Mouse (Mus musculus): ENCODE results near the gene Col6a3. TPM values are rescaled to one million over a fixed set of nuclear protein-coding genes. Genes with fewer than 3 reads are reported as not detected.

Col6a3 gene
- polyA plus RNA-seq, 1 experiment from 2014 or later, result 144 TPM

DNA sequence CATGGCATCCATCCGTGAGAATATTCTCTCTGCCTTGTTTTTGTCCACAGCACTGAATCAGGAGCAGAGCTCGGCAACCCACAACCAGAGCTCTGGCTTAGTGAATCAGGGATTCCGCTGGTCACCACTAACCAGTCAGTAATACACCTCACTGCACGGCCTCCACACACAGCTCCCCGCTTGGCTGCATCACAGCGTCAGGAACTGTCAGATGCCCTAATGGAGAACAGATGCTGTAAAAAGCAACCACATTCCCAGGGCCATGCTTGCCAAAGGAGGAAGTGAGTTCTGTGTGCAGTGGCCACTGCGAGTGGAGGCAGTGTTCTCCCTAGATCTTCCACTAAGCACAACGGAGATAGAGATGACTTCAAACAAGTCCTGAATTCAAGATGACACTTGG is 93.6 kb downstream of the Col6a3 start:
- Histone ChIP-seq H3K9ac (ENCODE audit: low read length) (no peak overlapping the region), H3K27me3 (ENCODE audit: control insufficient read depth, insufficient read depth, low read length) (no peaks in the 10 kb centered on the region), H3K9me3 (replicated peaks; ENCODE audit: control insufficient read depth, low read length) (no peaks in the 10 kb centered on the region), H3K36me3 (ENCODE audit: control insufficient read depth, insufficient read depth, low read length) (no peaks in the 10 kb centered on the region), H3K4me1 (ENCODE audit: control insufficient read depth, insufficient read depth, low read length) (peaks cover 36% of the 10 kb centered on the region), H3K27ac (ENCODE audit: low read length) (peak overlapping the region; percentile 37; the same call in 1 of the 2 replicates), H3K4me3 (replicated peaks; ENCODE audit: low read length) (no peak overlapping the region), H3K4me2 (ENCODE audit: low read depth, low read length) (no peak overlapping the region)
- 56% methylated on average over 8 of the region's 8 CpGs for WGBS
- peak; percentile 69 for ATAC-seq (ENCODE audit: insufficient read depth, low FRiP score)

DNA sequence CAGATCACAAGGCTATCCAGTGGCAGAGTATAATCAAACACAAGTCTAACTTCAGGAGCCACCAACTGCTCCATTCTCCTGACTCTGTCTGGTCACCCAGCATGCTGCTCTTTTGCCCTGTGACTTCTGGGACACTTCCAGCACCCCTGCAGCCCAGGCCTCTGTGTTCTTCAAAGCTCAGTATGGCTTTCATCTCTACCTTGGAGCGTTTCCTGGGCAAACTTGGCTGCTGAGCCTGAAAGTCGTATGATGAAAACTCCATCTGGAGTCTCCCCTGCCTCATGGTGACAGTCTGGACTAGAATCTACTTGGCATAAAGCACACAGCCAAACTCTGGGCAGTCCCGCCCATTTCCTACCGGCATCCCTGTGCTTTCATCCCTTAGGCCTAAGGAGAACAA is 95.2 kb downstream of the Col6a3 start:
- ATAC-seq (ENCODE audit: insufficient read depth, low FRiP score), result no peak

DNA sequence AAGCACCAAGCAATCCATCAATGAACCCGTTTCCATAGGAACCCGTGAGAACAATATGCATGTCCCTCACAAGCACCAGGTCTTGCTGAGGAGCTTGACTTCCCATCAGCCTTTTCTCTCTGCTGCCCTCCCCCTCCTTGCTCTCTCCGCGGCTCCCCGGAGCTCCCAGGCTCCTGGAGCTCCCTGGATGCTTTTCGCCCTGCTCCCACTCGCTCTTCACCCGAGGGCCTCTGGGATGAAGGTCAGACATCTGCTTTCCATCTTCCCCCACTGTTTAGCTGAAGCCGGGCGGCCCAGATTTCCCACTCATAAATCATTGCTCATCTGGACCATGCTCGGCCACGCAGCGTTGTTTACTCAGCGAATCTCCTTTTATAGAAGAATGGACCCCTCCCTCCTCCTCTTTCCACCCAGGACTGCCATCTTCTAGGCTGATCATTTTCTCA is 99.8 kb downstream of the Col6a3 start:
- Histone ChIP-seq H3K4me3 (replicated peaks; ENCODE audit: low read length) (peak overlapping the region; percentile 15; the same call in 1 of the 2 replicates), H3K9me3 (replicated peaks; ENCODE audit: control insufficient read depth, low read length) (no peaks in the 10 kb centered on the region), H3K27me3 (ENCODE audit: control insufficient read depth, insufficient read depth, low read length) (no peaks in the 10 kb centered on the region), H3K9ac (ENCODE audit: low read length) (peak overlapping the region; percentile 9; the same call in 1 of the 2 replicates), H3K4me2 (ENCODE audit: low read depth, low read length) (peak overlapping the region; percentile 37), H3K27ac (ENCODE audit: low read length) (peak overlapping the region; percentile 80), H3K36me3 (ENCODE audit: control insufficient read depth, insufficient read depth, low read length) (no peaks in the 10 kb centered on the region), H3K4me1 (ENCODE audit: control insufficient read depth, insufficient read depth, low read length) (peaks cover 16% of the 10 kb centered on the region)
- WGBS, result 4% methylated on average over 14 of the region's 14 CpGs
- peak; percentile 92 for ATAC-seq (ENCODE audit: insufficient read depth, low FRiP score)

More for the DNA sequence above, 95.2 kb downstream of the Col6a3 start:
- Histone ChIP-seq H3K4me3 (replicated peaks; ENCODE audit: low read length) (no peak overlapping the region), H3K27ac (ENCODE audit: low read length) (no peak overlapping the region), H3K9me3 (replicated peaks; ENCODE audit: control insufficient read depth, low read length) (no peaks in the 10 kb centered on the region), H3K36me3 (ENCODE audit: control insufficient read depth, insufficient read depth, low read length) (no peaks in the 10 kb centered on the region), H3K9ac (ENCODE audit: low read length) (no peak overlapping the region), H3K4me1 (ENCODE audit: control insufficient read depth, insufficient read depth, low read length) (peaks cover 31% of the 10 kb centered on the region), H3K27me3 (ENCODE audit: control insufficient read depth, insufficient read depth, low read length) (no peaks in the 10 kb centered on the region), H3K4me2 (ENCODE audit: low read depth, low read length) (no peak overlapping the region)
- WGBS, result 67% methylated on average over 4 of the region's 4 CpGs

DNA sequence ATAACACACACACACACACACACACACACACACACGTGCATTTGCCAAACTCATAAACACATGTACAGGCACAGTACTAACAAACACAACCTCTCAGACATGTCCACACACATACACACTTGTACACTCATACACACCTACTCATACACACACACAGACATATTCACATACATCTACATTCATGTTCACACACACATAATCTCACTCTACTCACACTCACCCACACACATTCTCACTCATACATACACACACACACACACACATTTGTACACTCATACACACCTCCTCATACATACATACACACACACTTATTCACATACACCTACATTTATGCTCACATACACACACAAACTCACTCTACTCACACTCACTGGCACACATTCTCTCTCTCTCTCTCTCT is 100.3 kb downstream of the Col6a3 start:
- no peaks in the 10 kb centered on the region for H3K27me3 ChIP-seq (ENCODE audit: control insufficient read depth, insufficient read depth, low read length)
- H3K4me1 ChIP-seq (ENCODE audit: control insufficient read depth, insufficient read depth, low read length), result peaks cover 16% of the 10 kb centered on the region
- no peak for ATAC-seq (ENCODE audit: insufficient read depth, low FRiP score)
- H3K4me2 ChIP-seq (ENCODE audit: low read depth, low read length), result no peak overlapping the region
- no peaks in the 10 kb centered on the region for H3K9me3 ChIP-seq (replicated peaks; ENCODE audit: control insufficient read depth, low read length)
- H3K27ac ChIP-seq (ENCODE audit: low read length), result peak overlapping the region; percentile 80
- no peak overlapping the region for H3K4me3 ChIP-seq (replicated peaks; ENCODE audit: low read length)
- no peaks in the 10 kb centered on the region for H3K36me3 ChIP-seq (ENCODE audit: control insufficient read depth, insufficient read depth, low read length)
- WGBS, result 50% methylated on average over 1 of the region's 1 CpGs
- H3K9ac ChIP-seq (ENCODE audit: low read length), result no peak overlapping the region

DNA sequence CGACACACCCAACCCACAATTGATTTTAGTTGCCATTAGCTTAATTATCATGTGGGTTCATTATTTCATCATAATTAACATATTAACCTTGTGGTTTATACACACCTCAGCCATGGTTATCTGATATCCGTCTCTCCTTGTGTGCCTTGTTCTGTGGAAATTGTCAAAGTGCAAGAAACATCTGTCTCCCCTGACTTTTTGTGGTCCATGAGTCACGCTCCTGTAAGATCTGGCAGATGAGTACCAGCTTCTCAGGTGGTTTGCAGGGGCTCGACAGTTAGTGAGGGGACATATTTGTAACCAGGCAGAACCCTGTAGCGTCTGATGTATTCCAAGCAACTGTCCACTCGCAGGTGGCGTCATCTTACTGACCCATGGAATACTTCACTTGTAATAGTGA is 101.1 kb downstream of the Col6a3 start:
- Histone ChIP-seq H3K4me2 (ENCODE audit: low read depth, low read length) (no peak overlapping the region), H3K36me3 (ENCODE audit: control insufficient read depth, insufficient read depth, low read length) (no peaks in the 10 kb centered on the region), H3K9me3 (replicated peaks; ENCODE audit: control insufficient read depth, low read length) (no peaks in the 10 kb centered on the region), H3K9ac (ENCODE audit: low read length) (no peak overlapping the region), H3K27ac (ENCODE audit: low read length) (no peak overlapping the region), H3K4me1 (ENCODE audit: control insufficient read depth, insufficient read depth, low read length) (peaks cover 16% of the 10 kb centered on the region), H3K4me3 (replicated peaks; ENCODE audit: low read length) (no peak overlapping the region), H3K27me3 (ENCODE audit: control insufficient read depth, insufficient read depth, low read length) (no peaks in the 10 kb centered on the region)
- WGBS, result 68% methylated on average over 7 of the region's 7 CpGs
- ATAC-seq (ENCODE audit: insufficient read depth, low FRiP score), result no peak

DNA sequence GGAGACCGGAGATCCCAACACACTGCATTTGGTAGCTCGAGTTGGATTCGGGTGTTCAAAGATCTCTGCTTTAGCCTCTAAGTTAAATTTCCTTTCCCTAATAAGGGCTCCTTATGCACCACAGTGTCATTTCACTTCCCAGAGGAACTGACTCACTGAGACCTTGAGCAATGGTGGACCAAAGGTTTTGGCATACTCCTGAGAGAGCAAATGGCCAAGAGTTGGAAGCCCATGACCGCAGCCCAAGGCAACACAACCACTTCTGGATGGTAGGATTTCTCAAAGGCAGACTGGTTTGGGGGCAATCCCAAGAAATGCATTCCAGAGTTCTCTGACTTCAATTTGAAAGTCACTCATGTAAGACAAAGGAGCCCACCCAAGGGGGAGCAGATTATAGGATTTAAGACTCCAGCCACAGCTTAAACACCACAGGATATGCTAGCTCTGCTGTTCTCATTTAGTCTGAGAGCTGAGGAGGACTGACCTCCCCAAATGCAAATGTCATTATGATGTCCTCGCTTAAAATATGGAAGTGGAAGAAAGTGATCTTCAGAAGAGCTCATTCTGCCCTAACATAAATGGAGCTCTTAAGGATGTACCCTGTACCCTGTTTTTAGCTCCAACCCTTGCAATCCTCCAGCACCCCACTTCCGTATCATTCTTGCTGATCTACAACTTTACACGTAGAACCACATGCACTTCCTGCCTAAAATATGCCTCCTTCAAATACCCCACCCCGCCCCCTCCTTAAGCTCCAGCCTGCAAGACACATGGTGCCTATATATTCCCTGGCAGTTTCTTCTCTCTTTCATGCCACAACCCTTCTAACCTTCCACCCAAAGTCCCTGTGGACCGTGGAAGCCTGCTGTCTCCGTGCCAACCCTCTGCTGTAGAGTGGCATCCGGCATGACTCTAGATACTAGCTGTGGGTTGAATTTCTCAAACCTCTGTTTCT is 103.3 kb downstream of the Col6a3 start:
- H3K4me2 ChIP-seq (ENCODE audit: low read depth, low read length), result no peak overlapping the region
- no peaks in the 10 kb centered on the region for H3K27me3 ChIP-seq (ENCODE audit: control insufficient read depth, insufficient read depth, low read length)
- no peaks in the 10 kb centered on the region for H3K9me3 ChIP-seq (replicated peaks; ENCODE audit: control insufficient read depth, low read length)
- H3K27ac ChIP-seq (ENCODE audit: low read length), result no peak overlapping the region
- peaks cover 12% of the 10 kb centered on the region for H3K4me1 ChIP-seq (ENCODE audit: control insufficient read depth, insufficient read depth, low read length)
- 80% methylated on average over 11 of the region's 11 CpGs for WGBS
- H3K36me3 ChIP-seq (ENCODE audit: control insufficient read depth, insufficient read depth, low read length), result no peaks in the 10 kb centered on the region
- no peak for ATAC-seq (ENCODE audit: insufficient read depth, low FRiP score)
- H3K9ac ChIP-seq (ENCODE audit: low read length), result no peak overlapping the region
- H3K4me3 ChIP-seq (replicated peaks; ENCODE audit: low read length), result no peak overlapping the region

DNA sequence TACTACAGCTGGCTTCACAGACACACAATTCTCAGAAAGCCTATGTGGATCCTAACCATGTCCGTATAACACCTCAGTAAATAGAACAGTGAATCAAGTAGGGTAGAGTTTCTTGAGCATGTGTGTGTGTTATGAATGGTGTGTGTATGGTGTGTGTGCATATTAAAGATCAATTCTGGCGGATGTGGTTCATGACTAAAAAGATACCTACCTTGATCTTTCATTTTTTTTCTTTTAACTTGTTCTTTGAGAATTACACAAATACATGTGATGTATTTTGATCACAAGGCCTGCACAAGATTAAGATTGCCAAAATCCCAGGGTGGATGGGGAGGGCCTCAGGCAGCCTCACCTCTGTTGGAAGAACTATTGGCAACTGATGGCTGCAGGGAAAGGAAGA is 104.9 kb downstream of the Col6a3 start:
- Histone ChIP-seq H3K36me3 (ENCODE audit: control insufficient read depth, insufficient read depth, low read length) (no peaks in the 10 kb centered on the region), H3K4me1 (ENCODE audit: control insufficient read depth, insufficient read depth, low read length) (peaks cover 14% of the 10 kb centered on the region; the same call in 1 of the 2 replicates), H3K4me2 (ENCODE audit: low read depth, low read length) (no peak overlapping the region), H3K27me3 (ENCODE audit: control insufficient read depth, insufficient read depth, low read length) (no peaks in the 10 kb centered on the region), H3K4me3 (replicated peaks; ENCODE audit: low read length) (no peak overlapping the region), H3K27ac (ENCODE audit: low read length) (no peak overlapping the region), H3K9me3 (replicated peaks; ENCODE audit: control insufficient read depth, low read length) (no peaks in the 10 kb centered on the region), H3K9ac (ENCODE audit: low read length) (no peak overlapping the region)
- no peak for ATAC-seq (ENCODE audit: insufficient read depth, low FRiP score)
- whole genome bisulfite sequencing, result 84% methylated on average over 2 of the region's 2 CpGs

DNA sequence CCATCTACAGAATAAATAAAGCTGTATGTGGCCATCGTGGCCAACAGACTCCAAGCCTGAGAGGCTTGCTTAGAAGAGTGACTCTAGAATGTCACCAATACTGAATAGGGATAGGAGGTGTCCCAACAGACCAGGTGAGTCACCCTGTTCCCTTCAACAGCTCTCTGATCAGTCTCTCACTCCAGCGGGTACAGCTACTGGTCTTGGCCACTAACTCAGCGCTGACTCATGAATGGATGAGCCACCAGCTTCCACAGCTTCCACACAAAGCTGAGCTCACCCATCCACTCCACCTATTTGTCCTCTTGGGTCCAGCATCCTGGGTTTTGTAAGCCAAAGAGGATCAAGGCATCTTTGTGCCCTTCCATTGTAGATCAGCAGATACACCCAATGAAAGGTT is 114.3 kb downstream of the Col6a3 start:
- Histone ChIP-seq H3K4me1 (ENCODE audit: control insufficient read depth, insufficient read depth, low read length) (peaks cover 20% of the 10 kb centered on the region; the same call in 1 of the 2 replicates), H3K4me3 (replicated peaks; ENCODE audit: low read length) (no peak overlapping the region), H3K9me3 (replicated peaks; ENCODE audit: control insufficient read depth, low read length) (no peaks in the 10 kb centered on the region), H3K4me2 (ENCODE audit: low read depth, low read length) (no peak overlapping the region), H3K27ac (ENCODE audit: low read length) (peak overlapping the region; percentile 10), H3K27me3 (ENCODE audit: control insufficient read depth, insufficient read depth, low read length) (no peaks in the 10 kb centered on the region; the same call in 1 of the 2 replicates), H3K9ac (ENCODE audit: low read length) (no peak overlapping the region), H3K36me3 (ENCODE audit: control insufficient read depth, insufficient read depth, low read length) (no peaks in the 10 kb centered on the region)
- ATAC-seq (ENCODE audit: insufficient read depth, low FRiP score), result no peak
- WGBS, result 76% methylated on average over 3 of the region's 3 CpGs

DNA sequence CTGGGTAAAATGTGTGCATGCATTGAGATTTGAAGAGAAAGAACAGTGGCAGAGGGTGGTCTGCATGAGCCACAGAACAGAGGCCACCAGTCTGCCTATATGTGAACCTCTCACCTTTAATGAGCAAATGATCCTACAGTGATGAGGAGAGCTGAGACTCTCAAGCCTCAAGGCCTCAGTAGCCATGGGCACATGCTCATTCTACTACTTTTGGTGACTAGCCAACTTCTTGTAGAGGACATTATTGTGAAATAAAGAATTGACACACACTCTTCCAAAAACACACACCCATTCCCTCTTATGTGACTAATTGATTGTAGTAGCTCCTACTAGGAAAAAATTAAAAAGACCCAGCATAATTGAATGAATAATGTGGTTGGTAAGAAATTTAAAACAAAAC is 120.0 kb downstream of the Col6a3 start:
- Histone ChIP-seq H3K36me3 (ENCODE audit: control insufficient read depth, insufficient read depth, low read length) (no peaks in the 10 kb centered on the region), H3K27ac (ENCODE audit: low read length) (peak overlapping the region; percentile 3; the same call in 1 of the 2 replicates), H3K4me3 (replicated peaks; ENCODE audit: low read length) (no peak overlapping the region), H3K4me1 (ENCODE audit: control insufficient read depth, insufficient read depth, low read length) (peaks cover 15% of the 10 kb centered on the region), H3K9me3 (replicated peaks; ENCODE audit: control insufficient read depth, low read length) (no peaks in the 10 kb centered on the region), H3K9ac (ENCODE audit: low read length) (no peak overlapping the region), H3K27me3 (ENCODE audit: control insufficient read depth, insufficient read depth, low read length) (no peaks in the 10 kb centered on the region), H3K4me2 (ENCODE audit: low read depth, low read length) (no peak overlapping the region)
- ATAC-seq (ENCODE audit: insufficient read depth, low FRiP score), result no peak

Data from stomach, embryonic 16.5 days (tissue).